Mouse (Mus musculus) olfactory bulb, adult 2 months (tissue): ENCODE measurements around the gene Trpm5.

ENCODE experiments used
- CTCF ChIP-seq: fragments of 200-500 bp; IDR thresholded peaks from 2 replicates; pipeline ENCODE4 v1.5.1; 2012; ENCODE audit warnings: low read depth, mild to moderate bottlenecking, low read length, moderate library complexity; ENCODE audit not compliant: insufficient read depth
- POLR2A ChIP-seq: fragments of 200-500 bp; IDR thresholded peaks from 2 replicates; pipeline ENCODE4 v1.6.1; 2012; ENCODE audit warnings: mild to moderate bottlenecking, low read depth, low read length, moderate library complexity; ENCODE audit not compliant: insufficient read depth

- TF ChIP-seq CTCF, result no peak
- TF ChIP-seq POLR2A, result no peak
Observed at GRCm38 (mm10) chr7:143108996-143109660, 14.7 kb upstream of the Trpm5 start.
